ENCODE assay signal across 8 mouse cellular contexts in genomic region chr7:99795192-99795981, GRCm38 (mm10). TPM values are rescaled to one million over a fixed set of nuclear protein-coding genes. Genes with fewer than 3 reads are reported as not detected.
DNase-seq lines count a peak whose midpoint lies in the region; ATAC-seq and TF ChIP-seq lines count a peak whose summit lies in the region.

No protein-coding gene starts in this region.

- DNase-seq in heart, embryonic 10.5 days (ENCODE audit: low spot score): no peak
- no peak for DNase-seq in heart, adult 9 months (ENCODE audit: low spot score in 2 of 2)
- DNase-seq in CD4-positive, CD25-positive, alpha-beta regulatory T cell, adult 2 months (ENCODE audit: low read depth, low spot score): peak; percentile 77
- peak; percentile 68 for DNase-seq in hindbrain, postnatal 0 days (ENCODE audit: low spot score)
- DNase-seq in midbrain, postnatal 0 days (ENCODE audit: low spot score): peak; percentile 58
- DNase-seq in thymus, postnatal 10 days (ENCODE audit: low spot score in 2 of 2): peak; percentile 54 to 56
- DNase-seq in urinary bladder, postnatal 4 days (ENCODE audit: low spot score in 2 of 2): no peak

- H3K9ac ChIP-seq in embryonic facial prominence, embryonic 12.5 days: no peak overlapping the region
- no peak overlapping the region for H3K9ac ChIP-seq in hindbrain, postnatal 0 days (replicated peaks; ENCODE audit: low read length)
- 0 out of 2 replicates have a peak overlapping the region, but pooled peaks have one; percentile 2 for H3K9ac ChIP-seq in midbrain, postnatal 0 days (replicated peaks; ENCODE audit: low read length, poor library complexity, severe bottlenecking)

- no peak for ATAC-seq in embryonic facial prominence, embryonic 12.5 days (ENCODE audit: insufficient number of reproducible peaks, insufficient read depth, low FRiP score, low TSS enrichment)
- ATAC-seq in hindbrain, postnatal 0 days: peak; percentile 65
- peak; percentile 36; the same call in 1 of the 2 replicates for ATAC-seq in midbrain, postnatal 0 days (ENCODE audit: low FRiP score)

- H3K9me3 ChIP-seq in heart, embryonic 10.5 days: no peaks in the 10 kb centered on the region; the same call in 1 of the 2 replicates
- no peaks in the 10 kb centered on the region for H3K9me3 ChIP-seq in embryonic facial prominence, embryonic 12.5 days
- H3K9me3 ChIP-seq in hindbrain, postnatal 0 days (ENCODE audit: low read length): no peaks in the 10 kb centered on the region
- no peaks in the 10 kb centered on the region for H3K9me3 ChIP-seq in midbrain, postnatal 0 days (ENCODE audit: low read length)

- 0 out of 2 replicates have a peak overlapping the region, but pooled peaks have one; percentile 16 for H3K4me2 ChIP-seq in embryonic facial prominence, embryonic 12.5 days (replicated peaks)
- peak overlapping the region; percentile 31 for H3K4me2 ChIP-seq in hindbrain, postnatal 0 days (ENCODE audit: low read depth, low read length)
- H3K4me2 ChIP-seq in midbrain, postnatal 0 days (ENCODE audit: low read depth, low read length, poor library complexity, severe bottlenecking): peak overlapping the region; percentile 9; the same call in 1 of the 2 replicates

- H3K36me3 ChIP-seq in heart, embryonic 10.5 days: no peaks in the 10 kb centered on the region
- no peaks in the 10 kb centered on the region for H3K36me3 ChIP-seq in embryonic facial prominence, embryonic 12.5 days
- no peaks in the 10 kb centered on the region for H3K36me3 ChIP-seq in hindbrain, postnatal 0 days (ENCODE audit: insufficient read depth, low read length)
- H3K36me3 ChIP-seq in midbrain, postnatal 0 days (ENCODE audit: insufficient read depth, low read length): no peaks in the 10 kb centered on the region

- peak overlapping the region; percentile 29; the same call in 1 of the 2 replicates for H3K4me3 ChIP-seq in heart, embryonic 10.5 days
- H3K4me3 ChIP-seq in embryonic facial prominence, embryonic 12.5 days: no peak overlapping the region
- H3K4me3 ChIP-seq in hindbrain, postnatal 0 days (ENCODE audit: low read length): no peak overlapping the region
- no peak overlapping the region for H3K4me3 ChIP-seq in midbrain, postnatal 0 days (ENCODE audit: low read depth, low read length)

- TF ChIP-seq CTCF in hindbrain, postnatal 0 days (IDR thresholded peaks at IDR 0.05; ENCODE audit: low read depth): no peak
- no peak for TF ChIP-seq CTCF in midbrain, postnatal 0 days (IDR thresholded peaks at IDR 0.05)

- 10% methylated on average over 17 of the region's 17 CpGs for WGBS in heart, embryonic 10.5 days
- WGBS in embryonic facial prominence, embryonic 12.5 days: 14% methylated on average over 17 of the region's 17 CpGs
- WGBS in hindbrain, postnatal 0 days: 11% methylated on average over 17 of the region's 17 CpGs
- WGBS in midbrain, postnatal 0 days: 14% methylated on average over 17 of the region's 17 CpGs

- H3K27me3 ChIP-seq in heart, embryonic 10.5 days (ENCODE audit: insufficient read depth, poor library complexity, severe bottlenecking): peaks cover 39% of the 10 kb centered on the region
- peaks cover 16% of the 10 kb centered on the region; the same call in 1 of the 2 replicates for H3K27me3 ChIP-seq in embryonic facial prominence, embryonic 12.5 days
- no peaks in the 10 kb centered on the region for H3K27me3 ChIP-seq in hindbrain, postnatal 0 days (ENCODE audit: insufficient read depth, low read length)
- H3K27me3 ChIP-seq in midbrain, postnatal 0 days (ENCODE audit: insufficient read depth, low read length): no peaks in the 10 kb centered on the region

- peaks cover 9% of the 10 kb centered on the region for H3K4me1 ChIP-seq in heart, embryonic 10.5 days
- H3K4me1 ChIP-seq in embryonic facial prominence, embryonic 12.5 days: peaks cover 8% of the 10 kb centered on the region; the same call in 1 of the 2 replicates
- H3K4me1 ChIP-seq in hindbrain, postnatal 0 days (ENCODE audit: insufficient read depth, low read length): no peaks in the 10 kb centered on the region
- 0 out of 2 replicates have a peak, but pooled peaks cover 4% of the 10 kb centered on the region for H3K4me1 ChIP-seq in midbrain, postnatal 0 days (ENCODE audit: insufficient read depth, low read length)

- no peak overlapping the region for H3K27ac ChIP-seq in heart, embryonic 10.5 days
- H3K27ac ChIP-seq in embryonic facial prominence, embryonic 12.5 days: no peak overlapping the region
- H3K27ac ChIP-seq in hindbrain, postnatal 0 days: no peak overlapping the region
- H3K27ac ChIP-seq in midbrain, postnatal 0 days (ENCODE audit: low read depth, low read length): no peak overlapping the region

RNA-seq across cellular contexts. Expression of gene Olfr521, which starts 32.1 kb away (rescaled TPM):
- polyA plus RNA-seq in heart, embryonic 10.5 days (2016; fragmentation: Nextera tagmentation; extraction: Ambion mirVana): not detected in 2 replicates
- not detected in 2 replicates for polyA plus RNA-seq in embryonic facial prominence, embryonic 12.5 days (2016; fragmentation: Nextera tagmentation; extraction: Ambion mirVana)
- total RNA-seq in hindbrain, postnatal 0 days (2014; rRNA removed): not detected in 2 replicates
- polyA plus RNA-seq in hindbrain, postnatal 0 days (2015; fragmentation: Nextera tagmentation; extraction: Ambion mirVana): not detected in 2 replicates
- total RNA-seq in midbrain, postnatal 0 days (2014; rRNA removed): not detected in 2 replicates
- polyA plus RNA-seq in midbrain, postnatal 0 days (2015; fragmentation: Nextera tagmentation; extraction: Ambion mirVana): not detected in 2 replicates

RNA-seq across cellular contexts. Expression of gene Neu3, which starts 32.8 kb away (rescaled TPM):
- 3.1 and 3.3 TPM in 2 replicates for polyA plus RNA-seq in heart, embryonic 10.5 days (2016; fragmentation: Nextera tagmentation; extraction: Ambion mirVana)
- polyA plus RNA-seq in embryonic facial prominence, embryonic 12.5 days (2016; fragmentation: Nextera tagmentation; extraction: Ambion mirVana): 2.3 and 2.6 TPM in 2 replicates
- total RNA-seq in hindbrain, postnatal 0 days (2014; rRNA removed): 1.3 and 2.1 TPM in 2 replicates
- polyA plus RNA-seq in hindbrain, postnatal 0 days (2015; fragmentation: Nextera tagmentation; extraction: Ambion mirVana): 1.6 and 2.1 TPM in 2 replicates
- total RNA-seq in midbrain, postnatal 0 days (2014; rRNA removed): 1.8 and 4.3 TPM in 2 replicates
- polyA plus RNA-seq in midbrain, postnatal 0 days (2015; fragmentation: Nextera tagmentation; extraction: Ambion mirVana): 1.8 TPM in 2 replicates

Comparison
In these comparisons a context has a peak if more than half of its experiments do, and no peak if none do; other contexts are left out.
1. DNase-seq: peak in CD4-positive, CD25-positive, alpha-beta regulatory T cell, adult 2 months (single experiment), hindbrain, postnatal 0 days (single experiment), midbrain, postnatal 0 days (single experiment) and thymus, postnatal 10 days (2 of 2); none in heart, embryonic 10.5 days (single experiment), heart, adult 9 months (0 of 2) and urinary bladder, postnatal 4 days (0 of 2).
2. Peak in every context shown above with its lines, with median percentiles within 50 percentile points of each other: H3K4me2 ChIP-seq.